Mouse (Mus musculus) urinary bladder, adult 18-20 months (tissue): ENCODE data around the gene Podxl.
A peak's percentile ranks its signal among the peaks of the same experiment; 100 is the strongest.

ENCODE experiments used
- DNase-seq, 2 experiments: peaks; one replicate each; pipeline ENCODE4 v3.0.0; 2022; ENCODE audit warnings: low spot score in 2 of 2, mixed read lengths in 2 of 2

Gene Podxl

GRCm38 (mm10) chr6:31563235-31564181 is at the start of gene Podxl:
Gene Podxl (minus strand): TSS chr6:31563981.
- peak; percentile 55 to 68 for DNase-seq

DNA sequence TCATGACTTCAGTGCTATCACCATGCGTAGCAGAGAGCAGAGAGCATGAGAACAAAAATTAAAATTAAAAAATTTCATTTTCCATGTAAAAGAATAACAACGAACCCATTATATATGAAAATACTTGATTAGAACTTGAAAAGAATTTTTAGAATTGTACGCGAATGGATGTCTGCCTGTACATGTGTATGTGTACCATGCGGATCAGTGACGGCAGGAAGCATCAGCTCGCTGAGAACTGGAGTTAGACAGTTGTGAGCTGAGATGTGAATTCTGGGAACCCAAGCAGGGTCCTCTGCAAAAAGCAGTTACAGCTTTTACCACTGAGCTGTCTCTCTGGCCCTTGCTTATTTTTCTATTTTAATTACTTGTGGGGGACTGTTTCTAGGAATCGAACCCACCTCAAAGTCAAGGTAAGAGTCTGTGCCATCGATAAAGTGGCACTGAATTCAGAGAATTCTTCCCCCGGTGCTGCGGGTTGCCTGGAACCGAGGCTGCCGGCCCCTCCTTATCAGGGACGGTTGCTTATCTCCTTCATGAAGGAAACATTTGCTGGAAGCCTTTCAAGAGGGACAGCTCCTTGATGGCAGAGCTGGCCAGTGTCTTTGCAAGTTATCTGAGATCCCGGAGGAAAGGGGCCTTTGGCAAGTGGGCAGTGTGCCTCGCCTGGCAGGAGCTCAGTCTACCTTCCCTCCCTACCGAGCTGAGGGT is 48.9 kb upstream of the Podxl start:
- no peak for DNase-seq

- no peak for DNase-seq
Measured at GRCm38 (mm10) chr6:31606429-31606828, 42.6 kb upstream of the Podxl start.

GRCm38 (mm10) chr6:31604629-31605265 is 41.0 kb upstream of the Podxl start:
- DNase-seq, result no peak

DNA sequence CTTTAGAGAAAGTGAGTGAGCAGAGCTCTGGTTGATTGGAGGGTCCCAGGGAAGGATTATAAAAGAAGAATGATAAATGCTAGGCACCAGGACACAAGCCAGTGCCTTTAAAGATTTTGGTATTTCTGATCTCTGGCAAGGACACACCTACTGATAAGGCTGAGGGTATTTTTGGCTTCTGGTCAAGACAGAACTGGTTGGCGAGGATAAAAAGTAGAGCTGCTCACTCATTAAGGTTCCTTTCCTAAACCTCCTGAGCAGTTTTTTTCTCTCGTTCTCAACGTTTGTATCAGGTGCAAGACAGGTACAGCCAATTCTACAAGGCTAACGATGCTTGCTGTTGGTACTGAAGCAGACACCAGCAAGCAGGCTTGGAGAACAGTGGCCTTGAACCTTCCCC is 38.7 kb upstream of the Podxl start:
- DNase-seq, result no peak

DNA sequence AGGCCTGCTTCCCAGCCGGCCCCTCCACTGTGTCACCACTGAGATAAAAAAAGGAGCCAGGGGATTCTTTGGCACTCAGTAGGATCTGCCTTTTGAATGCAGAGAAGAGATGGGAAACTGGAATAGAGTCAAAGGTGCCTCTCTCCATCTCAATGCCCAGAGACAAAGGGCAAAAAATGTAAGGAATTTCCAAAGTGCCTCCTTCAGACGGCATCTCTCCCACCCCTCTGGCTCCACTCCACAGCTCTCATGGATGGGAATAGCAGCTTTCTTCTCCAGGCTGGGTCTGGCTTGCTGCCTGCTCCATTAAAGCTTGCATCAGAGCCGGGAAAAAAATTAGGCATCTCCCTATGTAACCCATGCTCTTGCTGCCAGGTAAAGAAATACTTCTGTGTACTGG is 37.4 kb upstream of the Podxl start:
- no peak for DNase-seq

- no peak for DNase-seq
Measured at GRCm38 (mm10) chr6:31599863-31600262, 36.1 kb upstream of the Podxl start.

DNA sequence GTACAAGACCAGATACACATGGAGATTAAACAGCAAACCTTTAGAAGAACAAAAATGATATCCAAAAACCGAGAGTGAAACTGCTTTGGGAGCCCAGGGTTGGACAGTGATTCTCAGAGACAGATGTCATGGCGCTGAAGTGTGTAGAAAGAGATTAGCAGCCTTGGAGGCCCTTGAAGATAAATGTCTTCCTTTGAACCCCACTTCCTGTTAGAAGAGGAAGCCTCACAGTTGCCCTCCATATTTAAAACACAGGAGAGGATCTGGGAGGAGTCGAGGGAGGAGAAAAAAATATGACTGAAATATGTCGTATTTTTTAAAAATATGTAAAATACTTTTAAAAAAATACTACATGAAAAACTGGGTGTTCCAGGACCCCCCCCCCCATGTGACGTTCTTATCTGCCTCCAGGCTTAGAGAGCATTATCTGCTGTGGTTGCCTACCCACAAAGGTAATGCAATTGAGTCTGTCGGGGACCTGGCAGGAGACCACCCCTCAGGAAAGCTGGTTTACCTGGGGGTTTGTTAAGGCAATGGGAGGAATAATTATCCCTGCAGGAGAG is 34.6 kb upstream of the Podxl start:
- no peak for DNase-seq

DNA sequence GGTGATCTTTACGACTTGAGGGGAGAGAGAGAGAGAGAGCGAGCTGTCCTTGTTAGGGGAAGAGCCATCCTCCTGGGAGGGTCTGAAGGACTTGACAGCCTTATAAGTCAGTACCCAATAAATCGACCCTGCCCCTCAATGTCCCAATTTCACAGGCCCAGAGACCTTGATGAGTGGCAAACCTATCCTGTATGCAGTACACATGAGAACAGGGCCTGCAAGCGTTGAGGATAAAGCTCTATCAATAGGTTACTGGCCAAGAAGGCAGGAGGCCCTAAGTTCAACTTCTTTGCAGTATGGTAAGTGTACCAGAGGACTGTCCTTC is 33.3 kb upstream of the Podxl start:
- DNase-seq, result no peak

GRCm38 (mm10) chr6:31596346-31597135 is 32.8 kb upstream of the Podxl start:
- DNase-seq, result peak in 1 of 2 experiments; percentile 13

DNA sequence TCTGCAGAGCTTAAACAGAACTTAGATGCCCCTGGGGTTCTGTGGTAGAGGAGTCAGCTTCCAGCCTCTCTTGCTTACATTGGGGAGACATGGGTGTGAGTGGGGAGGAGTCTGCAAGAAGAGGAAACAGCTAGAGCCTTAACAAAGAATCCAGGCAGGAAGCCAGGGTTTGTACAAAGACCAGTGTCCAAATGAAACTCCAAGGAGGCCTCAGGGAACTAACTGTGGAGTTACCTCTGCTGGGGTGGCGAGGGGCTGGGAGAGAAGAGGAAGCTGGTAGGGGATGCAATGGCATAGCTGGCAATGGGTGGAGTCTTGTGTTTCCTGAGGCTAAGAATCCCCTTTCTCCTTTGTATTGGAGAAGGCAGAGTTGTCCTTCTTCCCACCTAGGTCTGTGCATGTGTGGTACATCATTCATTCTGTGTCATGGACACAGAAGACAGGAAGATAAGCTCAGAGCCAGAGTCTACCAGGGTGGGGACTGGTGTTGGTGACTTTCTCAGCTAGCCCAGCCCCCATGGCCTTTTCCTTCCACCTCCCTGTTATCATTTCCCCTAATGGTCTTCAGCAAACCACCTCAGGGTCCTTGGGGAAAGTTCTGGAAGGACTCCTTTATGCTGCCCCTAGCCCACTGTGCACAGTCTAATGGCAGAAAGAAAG is 28.9 kb upstream of the Podxl start:
- DNase-seq, result no peak

DNA sequence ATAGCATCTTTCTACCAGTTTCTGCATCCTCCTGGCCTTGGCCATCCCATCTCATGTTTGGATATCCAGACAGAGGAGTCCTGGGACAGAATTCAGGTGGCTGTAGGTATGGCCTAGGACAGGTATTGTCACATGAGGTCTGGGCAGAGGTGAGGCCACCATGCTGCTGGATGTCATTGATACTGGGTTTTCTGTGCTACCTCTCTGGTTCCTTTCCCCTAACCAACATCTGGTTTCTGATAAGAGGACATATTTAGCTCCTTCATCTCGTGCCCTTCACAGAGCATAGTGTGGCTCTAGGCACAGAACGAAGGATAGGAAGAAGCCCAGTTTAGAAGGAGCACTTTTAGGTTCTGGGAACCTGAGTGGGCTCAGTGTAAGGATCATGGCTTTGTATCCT is 28.3 kb upstream of the Podxl start:
- no peak for DNase-seq

DNA sequence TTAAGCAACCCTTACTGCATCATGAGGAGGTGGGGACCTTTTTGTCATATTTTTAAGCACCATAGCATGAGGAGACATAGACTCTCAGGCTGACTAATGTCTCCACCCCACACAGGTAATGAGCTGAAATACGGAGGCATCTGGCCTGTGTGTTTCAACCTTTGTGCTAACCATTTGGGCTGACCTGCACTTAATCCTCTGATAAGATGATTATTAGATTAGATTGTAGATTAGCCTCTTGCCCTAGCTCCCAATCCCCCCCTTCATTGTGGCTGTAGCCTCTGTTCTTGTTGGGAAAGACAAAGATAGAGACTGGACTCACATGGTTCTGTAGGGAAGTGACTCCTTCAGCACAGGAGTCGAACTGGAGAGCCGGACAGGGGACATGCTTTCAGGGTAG is 27.9 kb upstream of the Podxl start:
- no peak for DNase-seq

DNA sequence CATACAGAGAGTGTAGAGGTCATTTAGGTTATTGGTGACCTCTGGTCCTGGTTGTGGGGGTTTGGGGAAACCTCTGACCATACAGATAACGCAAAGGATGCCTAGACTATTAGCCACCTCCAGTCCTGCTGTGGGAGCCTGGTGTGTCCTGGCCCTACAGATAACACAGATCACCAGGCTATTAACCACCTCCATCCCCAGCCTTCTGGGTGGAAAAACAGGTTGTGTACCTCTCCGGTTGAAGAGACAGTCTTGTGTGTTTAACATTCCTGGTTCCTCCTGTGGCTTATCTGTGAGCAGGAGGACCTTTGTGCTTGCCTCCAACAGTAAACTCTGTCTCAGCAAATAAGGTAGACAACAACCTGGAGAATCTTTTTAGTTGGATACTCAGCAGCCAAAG is 27.0 kb upstream of the Podxl start:
- DNase-seq, result no peak

GRCm38 (mm10) chr6:31589268-31589667 is 25.5 kb upstream of the Podxl start:
- no peak for DNase-seq

- DNase-seq, result no peak
Measured at GRCm38 (mm10) chr6:31587655-31588054, 23.9 kb upstream of the Podxl start.

DNA sequence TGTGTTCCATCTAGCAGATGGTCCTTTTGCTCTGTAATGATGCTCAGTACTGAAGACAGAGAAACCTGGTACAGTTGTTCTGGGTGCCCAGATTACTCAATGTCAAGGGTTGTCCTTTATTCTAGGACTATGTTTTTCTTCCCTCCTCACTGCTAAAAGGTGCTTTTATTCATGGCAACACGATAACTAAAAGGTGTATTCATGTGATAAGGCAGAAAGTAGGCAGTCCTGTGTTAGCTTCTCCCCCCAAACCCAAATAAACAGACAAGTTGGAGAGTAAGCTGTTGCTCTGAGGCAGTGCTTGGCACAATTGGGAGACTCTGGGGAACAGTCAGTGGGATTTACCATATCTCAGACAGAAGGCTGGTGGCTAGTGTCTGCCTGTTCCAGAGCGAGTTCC is 22.3 kb upstream of the Podxl start:
- DNase-seq, result no peak

GRCm38 (mm10) chr6:31576151-31576550 is 12.4 kb upstream of the Podxl start:
- no peak for DNase-seq

GRCm38 (mm10) chr6:31575063-31575462 is 11.3 kb upstream of the Podxl start:
- no peak for DNase-seq

DNA sequence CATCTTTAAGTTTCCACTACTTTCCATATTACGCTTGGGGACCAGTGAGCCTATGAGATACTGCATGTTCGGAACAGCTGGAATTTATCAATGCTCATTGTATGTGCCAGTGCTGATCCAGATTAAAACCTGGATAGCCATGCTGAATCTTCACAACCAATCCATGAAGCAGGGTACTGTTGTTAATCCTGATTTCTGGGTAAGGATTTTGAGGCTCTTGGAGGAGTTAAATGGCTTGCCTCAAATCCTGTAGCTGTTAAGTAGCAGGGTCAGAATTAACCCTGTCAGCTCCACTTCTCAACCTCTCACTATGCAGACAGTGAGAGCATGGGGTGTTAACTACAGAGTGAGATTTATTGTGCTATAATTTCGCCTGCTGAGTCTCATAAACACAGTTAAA is 7.7 kb upstream of the Podxl start:
- no peak for DNase-seq

DNA sequence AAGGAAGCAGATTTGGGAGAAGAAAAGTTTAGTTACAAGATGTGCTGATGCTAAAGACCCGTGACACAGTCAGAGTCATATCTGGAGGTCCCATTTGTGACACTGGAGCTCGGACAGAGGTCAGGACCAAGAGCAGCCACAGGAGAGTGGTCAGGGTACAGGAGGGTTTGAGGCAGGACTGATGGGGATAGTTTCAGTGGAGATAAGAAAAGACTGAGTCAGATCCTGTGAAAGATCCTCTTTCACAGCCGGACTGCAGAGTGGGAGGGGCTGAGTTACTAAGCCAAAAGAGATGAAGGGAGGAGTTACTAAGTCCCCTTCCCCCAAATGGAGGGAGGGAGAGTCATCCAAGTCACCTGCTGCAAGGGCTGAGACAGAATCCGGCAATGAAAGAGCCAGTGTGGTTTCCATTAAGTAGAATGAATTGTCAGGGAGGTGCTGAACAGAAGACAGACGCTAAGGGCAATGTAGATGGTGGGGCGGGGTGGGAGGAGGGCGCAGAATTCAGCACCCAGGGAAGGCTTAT is 4.4 kb upstream of the Podxl start:
- DNase-seq, result no peak
